Mouse (Mus musculus) MEL (cell line): Measurements from ENCODE around the gene Serpini1.

ENCODE experiments used
- CHD1 ChIP-seq: IDR thresholded peaks from 2 replicates; pipeline ENCODE4 v1.6.1; 2012; ENCODE audit warnings: low read depth, mild to moderate bottlenecking, inconsistent platforms, low read length, improper control_type of control experiment
- CHD2 ChIP-seq: IDR thresholded peaks from 2 replicates; pipeline ENCODE4 v1.6.1; 2011; ENCODE audit warnings: low read length, improper control_type of control experiment
- CTCF ChIP-seq, 3 experiments: IDR thresholded peaks in 2 of 3; conservative IDR thresholded peaks in 1 of 3; 2 replicates each; pipeline ENCODE4 v1.5.1; 2011 to 2012; ENCODE audit warnings: low read length in 3 of 3, low read depth in 2 of 3, mild to moderate bottlenecking in 2 of 3, improper control_type of control experiment in 1 of 3, inconsistent platforms in 1 of 3, mixed read lengths in 1 of 3, moderate library complexity in 1 of 3; ENCODE audit not compliant: control insufficient read depth in 1 of 3, insufficient read depth in 1 of 3, poor library complexity in 1 of 3, severe bottlenecking in 1 of 3
- E2F4 ChIP-seq: IDR thresholded peaks from 2 replicates; pipeline ENCODE4 v1.6.1; 2011; ENCODE audit warnings: low read depth, low read length, improper control_type of control experiment, borderline replicate concordance
- EP300 ChIP-seq, 2 experiments: IDR thresholded peaks; 2 replicates each; pipeline ENCODE4 v1.6.1; 2011; ENCODE audit warnings: improper control_type of control experiment in 2 of 2, low read length in 2 of 2, low read depth in 1 of 2, mild to moderate bottlenecking in 1 of 2
- KAT2A ChIP-seq: conservative IDR thresholded peaks from 2 replicates; pipeline ENCODE4 v1.6.1; 2012; ENCODE audit warnings: low read depth, low read length, improper control_type of control experiment, inconsistent platforms
- MYC ChIP-seq: IDR thresholded peaks from 2 replicates; pipeline ENCODE4 v1.6.1; 2011; ENCODE audit warnings: low read depth, mild to moderate bottlenecking, low read length, improper control_type of control experiment, moderate library complexity
- NRF1 ChIP-seq: IDR thresholded peaks from 2 replicates; pipeline ENCODE4 v1.6.1; 2014; ENCODE audit warnings: low read depth, mild to moderate bottlenecking, inconsistent platforms, low read length, improper control_type of control experiment, moderate library complexity; ENCODE audit not compliant: poor library complexity, insufficient read depth, severe bottlenecking
- POLR2A ChIP-seq, 2 experiments: IDR thresholded peaks; 2 replicates each; pipeline ENCODE4 v1.6.1; 2011 to 2012; ENCODE audit warnings: low read length in 2 of 2, mild to moderate bottlenecking in 2 of 2, control low read depth in 1 of 2, improper control_type of control experiment in 1 of 2, low read depth in 1 of 2, moderate library complexity in 1 of 2; ENCODE audit not compliant: control insufficient read depth in 1 of 2, insufficient read depth in 1 of 2, poor library complexity in 1 of 2
- POLR2AphosphoS2 ChIP-seq: IDR thresholded peaks from 2 replicates; pipeline ENCODE4 v1.6.1; 2011; ENCODE audit warnings: low read length, improper control_type of control experiment
- USF1 ChIP-seq: IDR thresholded peaks from 2 replicates; pipeline ENCODE4 v1.6.1; 2014; ENCODE audit warnings: low read depth, mild to moderate bottlenecking, inconsistent platforms, low read length, improper control_type of control experiment, moderate library complexity
- ZMIZ1 ChIP-seq: IDR thresholded peaks from 2 replicates; pipeline ENCODE4 v1.6.1; 2012; ENCODE audit warnings: low read depth, mild to moderate bottlenecking, inconsistent platforms, low read length, improper control_type of control experiment, moderate library complexity

GRCm38 (mm10) chr3:75556121-75556694, 1.1 kb upstream of the Serpini1 start:
- TF ChIP-seq POLR2A (IDR thresholded peaks at IDR 0.05; ENCODE audit: control insufficient read depth in 1 of 2, insufficient read depth in 1 of 2, low read depth in 1 of 2, low read length in 2 of 2, poor library complexity in 1 of 2) (peak in 1 of 2 experiments; percentile 31; a peak in 2 of 4 replicates), CTCF (IDR thresholded peaks at IDR 0.05 in 2 of 3, conservative IDR thresholded peaks at IDR 0.05 in 1 of 3; ENCODE audit: control insufficient read depth in 1 of 3, insufficient read depth in 1 of 3, low read depth in 2 of 3, low read length in 3 of 3, poor library complexity in 1 of 3, severe bottlenecking in 1 of 3) (no peak), MYC (no peak), POLR2AphosphoS2 (no peak), E2F4 (no peak), ZMIZ1 (no peak), USF1 (no peak), EP300 (IDR thresholded peaks at IDR 0.05; ENCODE audit: low read depth in 1 of 2, low read length in 2 of 2) (no peak), KAT2A (no peak), NRF1 (no peak), CHD1 (no peak), CHD2 (no peak)
